Mouse (Mus musculus): ENCODE measurements around the gene Lag3.
A peak's percentile ranks its signal among the peaks of the same experiment; 100 is the strongest.

Lag3 gene

GRCm38 (mm10) chr6:124911533-124912218 lies at the start of gene Lag3:
TSS of gene Lag3 (minus strand) at chr6:124911705.
- DNase-seq (ENCODE audit: low spot score): no peak

DNA sequence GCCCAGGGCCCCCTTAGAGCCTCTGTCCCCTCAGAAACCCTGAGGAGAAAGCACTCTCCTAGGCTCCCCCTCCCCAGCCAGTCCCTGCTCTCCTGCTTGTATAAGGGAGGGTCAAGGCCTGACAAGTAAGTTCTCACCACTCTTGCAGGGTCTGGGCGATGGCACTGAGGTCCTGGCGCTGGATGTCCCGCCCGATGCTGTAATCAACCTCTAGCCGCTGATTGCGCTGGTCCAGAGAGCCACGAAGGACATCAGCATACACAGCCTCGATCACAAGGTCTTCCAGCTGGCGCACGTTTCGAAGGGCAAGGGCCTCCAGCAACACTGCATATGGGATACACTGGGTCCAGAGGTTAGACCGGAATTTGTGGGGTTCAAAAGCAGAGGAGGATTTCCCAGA lies 49.5 kb upstream of the Lag3 start:
- DNase-seq (ENCODE audit: low spot score): no peak

DNA sequence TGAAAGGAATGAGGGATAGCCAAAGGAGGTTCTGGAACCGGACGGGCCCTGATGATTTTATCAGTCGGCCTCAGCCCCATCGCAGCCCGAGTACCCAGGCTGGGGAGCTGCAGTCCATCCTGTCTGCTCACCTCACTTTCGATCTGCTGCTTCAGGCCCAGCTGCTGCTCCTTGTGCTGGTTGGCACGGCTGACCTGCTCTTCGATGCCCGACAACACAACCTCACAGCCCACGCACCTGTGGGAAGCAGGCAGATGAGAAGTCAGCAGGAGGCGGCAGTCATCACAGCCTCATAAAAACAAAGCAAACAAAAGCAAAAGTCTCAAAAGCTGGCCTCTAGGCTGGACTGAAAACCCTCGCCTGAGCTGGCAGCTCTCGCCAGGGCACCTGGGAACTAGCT lies 48.5 kb upstream of the Lag3 start:
- no peak for DNase-seq (ENCODE audit: low spot score)

DNA sequence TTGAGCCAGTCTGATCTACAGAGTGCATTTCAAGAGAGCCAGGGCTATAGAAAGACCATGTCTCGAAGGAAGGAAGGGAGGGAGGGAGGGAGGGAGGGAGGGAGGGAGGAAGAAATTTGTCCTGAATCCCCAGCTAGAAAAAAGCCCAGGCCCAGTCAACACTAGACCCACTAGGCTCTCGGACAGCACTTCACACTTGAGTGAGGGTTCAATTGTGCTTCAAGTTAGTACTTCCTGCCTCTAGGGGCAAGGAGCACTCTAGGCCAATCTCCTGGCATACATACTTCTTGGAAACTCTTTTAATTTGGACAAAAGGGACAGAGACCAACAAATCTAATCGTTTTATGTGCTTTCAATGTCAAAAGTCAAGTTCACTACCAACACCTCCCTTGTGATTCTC lies 46.6 kb upstream of the Lag3 start:
- DNase-seq (ENCODE audit: low spot score): no peak

GRCm38 (mm10) chr6:124955212-124955611 lies 43.7 kb upstream of the Lag3 start:
- DNase-seq (ENCODE audit: low spot score): no peak

GRCm38 (mm10) chr6:124953991-124954715 lies 42.6 kb upstream of the Lag3 start:
- DNase-seq (ENCODE audit: low spot score): no peak

DNA sequence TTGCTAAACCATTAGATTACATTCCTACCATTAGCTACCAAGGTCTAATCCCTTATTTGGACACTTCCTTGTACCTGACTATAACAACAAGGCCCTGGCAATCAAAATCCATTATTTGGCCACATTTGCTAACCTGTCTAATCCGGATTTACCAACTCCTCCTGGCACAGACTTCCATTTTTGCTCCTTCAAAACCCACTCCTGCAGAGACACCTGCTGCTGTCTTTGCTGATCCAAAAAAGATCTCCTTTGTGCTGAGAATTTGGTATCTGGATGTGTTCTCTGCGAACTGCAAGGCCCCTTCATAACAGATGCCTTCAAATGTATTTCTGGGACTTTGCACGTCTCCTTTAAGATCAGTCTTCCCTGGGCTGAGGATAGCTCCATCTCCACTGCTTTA lies 32.0 kb upstream of the Lag3 start:
- no peak for DNase-seq (ENCODE audit: low spot score)

DNA sequence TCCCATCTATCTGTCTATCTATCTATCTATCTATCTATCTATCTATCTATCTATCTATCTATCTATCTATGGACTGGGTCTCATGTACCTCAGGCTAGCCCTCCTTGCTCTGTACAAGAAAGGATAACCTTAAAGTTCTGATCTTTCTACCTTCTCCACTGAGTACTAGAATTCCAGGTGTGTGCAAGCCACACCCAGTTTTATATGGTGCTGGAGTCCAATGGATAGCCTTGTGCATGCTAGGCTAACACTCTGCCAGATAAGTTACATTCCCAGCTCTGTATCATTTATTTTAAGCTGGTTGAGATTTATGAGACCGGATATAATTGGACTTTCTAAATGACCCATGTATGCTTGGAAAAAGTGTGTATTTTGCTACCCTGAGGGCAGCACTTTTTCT lies 30.2 kb upstream of the Lag3 start:
- no peak for DNase-seq (ENCODE audit: low spot score)

DNA sequence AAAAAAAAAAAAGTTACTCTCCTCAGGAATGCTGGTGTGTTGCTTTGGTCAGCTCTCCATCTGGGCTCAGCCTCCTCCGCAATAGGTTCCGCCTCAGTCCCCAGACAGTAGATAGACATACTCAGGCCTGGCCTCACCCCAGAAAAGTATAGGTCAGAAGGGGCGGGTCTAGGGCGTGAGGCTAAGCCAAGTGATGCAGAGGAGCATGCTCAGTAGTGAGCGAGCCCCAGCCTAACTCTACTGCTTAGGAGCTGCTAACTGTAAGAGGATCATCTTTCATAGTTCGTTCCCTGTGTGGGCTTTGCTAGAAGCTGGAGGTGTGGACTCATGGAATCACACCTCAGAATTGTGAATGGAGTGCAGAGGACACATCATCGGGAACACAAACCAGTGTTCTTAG lies 27.0 kb upstream of the Lag3 start:
- DNase-seq (ENCODE audit: low spot score): no peak

DNA sequence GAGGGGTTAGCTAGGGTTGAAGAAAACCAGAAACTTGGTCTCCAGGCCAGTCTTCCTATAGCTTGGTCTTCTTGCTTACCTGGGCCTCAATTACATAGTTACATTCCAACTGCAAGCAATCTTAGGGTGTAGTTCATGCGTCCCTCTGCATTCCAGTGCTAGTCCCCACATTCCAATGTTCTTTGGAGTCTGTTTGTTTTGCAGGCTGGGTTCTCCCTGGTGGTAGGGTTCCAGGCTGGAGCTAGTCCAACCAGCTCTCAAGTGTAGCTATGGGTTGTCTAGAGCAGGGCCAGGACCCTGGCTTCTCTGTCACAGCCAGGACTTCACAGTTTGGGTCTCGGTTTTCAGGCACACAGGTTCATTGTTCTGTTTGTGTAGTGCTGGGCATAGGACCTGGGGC lies 26.0 kb upstream of the Lag3 start:
- DNase-seq (ENCODE audit: low spot score): no peak

DNA sequence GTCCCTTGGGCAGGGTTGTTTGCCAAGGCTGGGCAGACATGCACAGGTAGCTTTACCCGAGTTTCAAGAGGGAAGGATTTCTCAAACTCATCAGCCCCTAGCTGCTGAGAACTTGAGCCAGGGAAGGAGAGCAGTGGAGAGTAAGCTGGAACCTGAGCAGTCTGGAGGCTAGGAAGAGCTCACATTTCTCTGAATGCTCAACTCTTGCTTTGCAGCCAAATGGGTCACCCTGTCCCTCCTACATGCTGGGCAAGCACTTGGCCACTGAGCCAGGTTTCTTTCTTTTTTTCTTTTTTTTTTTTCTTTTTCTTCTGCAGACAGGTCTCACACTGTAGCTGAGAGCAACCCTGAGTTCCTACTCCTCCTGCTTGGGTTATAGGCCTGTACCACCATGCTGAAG lies 25.2 kb upstream of the Lag3 start:
- no peak for DNase-seq (ENCODE audit: low spot score)

DNA sequence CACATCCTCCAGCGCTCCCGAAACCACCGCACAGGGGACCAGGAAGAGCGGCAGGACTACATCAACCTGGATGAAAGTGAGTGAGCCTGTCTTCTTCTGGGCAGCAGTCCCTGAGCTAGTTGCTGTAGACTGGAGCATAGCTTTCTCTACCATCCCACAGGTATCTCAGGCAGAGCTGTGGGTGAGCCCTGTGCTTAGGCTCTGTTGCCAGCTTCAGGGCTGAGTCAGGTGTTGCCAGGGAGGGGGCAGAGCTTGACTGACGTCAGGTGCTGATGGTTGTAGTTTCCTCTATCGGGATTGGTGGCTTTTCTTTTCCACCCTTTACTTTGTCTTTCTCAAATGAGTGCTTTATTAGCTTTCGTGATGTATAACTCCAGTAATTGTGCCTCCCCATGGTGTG lies 23.2 kb upstream of the Lag3 start:
- DNase-seq (ENCODE audit: low spot score): no peak

DNA sequence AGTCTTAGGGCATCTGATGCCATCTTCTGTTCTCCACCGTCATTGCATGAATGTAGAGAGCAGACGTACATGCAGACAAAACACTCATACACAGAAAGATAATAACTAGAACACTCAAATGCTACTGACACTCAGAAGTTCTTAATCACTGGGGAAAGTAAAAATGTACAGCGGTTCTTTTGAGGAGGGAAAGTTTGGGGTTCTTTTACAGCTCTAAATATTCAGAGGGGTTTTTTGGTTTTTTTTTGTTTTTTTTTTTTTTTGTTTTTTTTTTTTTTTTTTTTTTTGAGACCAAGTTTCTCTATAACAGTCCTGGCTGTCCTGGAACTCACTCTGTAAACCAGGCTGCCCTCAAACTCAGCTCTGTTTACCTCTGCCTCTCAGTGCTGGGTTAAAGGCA lies 21.6 kb upstream of the Lag3 start:
- DNase-seq (ENCODE audit: low spot score): no peak

- no peak for DNase-seq (ENCODE audit: low spot score)
Observed at GRCm38 (mm10) chr6:124932314-124932695, 20.8 kb upstream of the Lag3 start.

GRCm38 (mm10) chr6:124931525-124932313 lies 20.2 kb upstream of the Lag3 start:
- DNase-seq (ENCODE audit: low spot score): peak; percentile 31

DNA sequence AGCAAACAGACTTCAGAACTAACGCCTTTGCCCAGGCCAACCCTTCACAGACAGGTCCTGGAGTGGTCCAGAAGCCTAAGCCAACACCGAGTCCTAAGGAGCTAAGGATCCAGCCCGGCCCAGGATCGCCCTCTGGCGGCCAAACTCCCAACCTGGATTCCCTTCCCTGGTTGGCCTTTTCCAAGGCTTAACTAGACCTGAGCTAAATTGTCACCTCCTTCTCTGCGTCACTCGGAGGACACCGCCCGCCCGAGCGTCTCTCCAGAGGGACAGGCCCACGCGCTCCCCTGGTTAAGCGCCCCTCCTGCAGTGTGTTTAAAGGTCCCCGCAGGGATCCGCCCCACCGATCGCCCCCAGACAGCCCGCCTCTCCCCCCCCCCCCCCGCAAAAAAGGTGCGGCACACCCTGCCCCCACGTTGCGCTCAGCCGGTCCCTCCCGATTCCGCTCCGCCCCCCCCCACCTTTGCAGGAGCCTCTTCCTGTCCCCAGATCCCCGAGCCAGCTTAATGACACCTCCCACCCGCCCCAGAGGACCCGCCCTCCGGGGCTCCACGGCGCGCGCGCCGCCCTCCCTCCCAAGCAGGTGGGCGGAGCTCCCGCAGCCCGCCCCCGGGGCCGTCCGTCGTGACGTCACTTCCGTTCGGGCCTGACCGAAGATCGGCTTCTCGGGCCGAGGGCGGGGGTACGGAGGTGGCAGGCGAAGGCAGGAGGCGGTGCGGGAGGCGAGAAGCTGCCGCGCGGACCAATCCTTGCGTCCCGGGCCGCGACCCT lies 19.4 kb upstream of the Lag3 start, which contains the start of gene Mlf2:
Mlf2 (plus strand) TSS at position 633 of the 771 bp plus-strand sequence.
- DNase-seq (ENCODE audit: low spot score): peak; percentile 97

DNA sequence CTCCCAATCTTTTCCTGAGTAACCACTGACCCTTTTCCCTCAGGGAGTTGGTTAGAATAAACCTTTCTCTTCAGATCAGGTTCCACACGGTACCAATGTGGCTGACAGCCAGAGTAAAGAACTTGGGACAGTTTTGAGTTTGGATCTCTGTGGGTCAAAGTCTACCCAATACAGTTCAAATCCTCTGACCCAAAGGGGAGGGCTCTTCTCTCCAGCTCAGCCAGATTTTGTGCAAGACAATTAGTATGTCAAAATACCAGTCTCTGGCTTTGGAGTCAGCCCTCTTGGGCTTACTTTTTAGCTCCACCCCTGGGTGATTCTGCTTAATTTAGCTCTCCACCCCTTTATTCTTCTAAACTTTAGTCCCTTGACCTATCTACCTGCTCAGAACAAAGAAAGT lies 18.7 kb upstream of the Lag3 start:
- DNase-seq (ENCODE audit: low spot score): no peak

- no peak for DNase-seq (ENCODE audit: low spot score)
Observed at GRCm38 (mm10) chr6:124925941-124926340, 14.4 kb upstream of the Lag3 start.

DNA sequence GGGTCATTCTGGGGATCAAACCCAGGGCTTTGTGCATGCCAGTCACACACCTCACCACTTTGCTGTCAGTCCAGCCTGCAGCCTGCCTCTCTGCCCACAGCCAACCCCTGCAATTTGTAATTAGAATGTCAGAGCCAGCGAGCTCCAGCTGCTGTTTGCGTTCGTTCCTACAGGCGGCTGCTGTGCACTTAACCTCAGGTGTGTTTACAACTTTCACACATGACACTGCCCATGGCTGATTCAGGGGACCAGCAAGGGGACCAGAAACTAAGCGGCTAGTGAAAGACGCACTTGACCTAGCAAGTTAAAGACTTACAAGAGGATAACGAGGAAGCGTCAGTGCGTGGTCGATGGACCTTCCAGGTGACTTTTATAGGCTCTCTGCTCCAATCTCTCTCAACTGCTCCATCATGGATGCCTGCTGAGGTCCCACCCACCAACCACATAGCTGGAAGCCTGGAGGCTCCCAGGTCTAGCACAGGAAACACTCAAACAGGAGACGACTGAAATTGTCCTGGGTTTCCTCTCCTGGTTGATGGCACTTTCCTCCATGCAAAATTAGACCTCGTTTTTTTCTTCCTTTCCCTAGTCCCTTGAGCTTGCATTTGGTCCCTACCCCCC lies 13.8 kb upstream of the Lag3 start:
- DNase-seq (ENCODE audit: low spot score): no peak

GRCm38 (mm10) chr6:124921539-124921938 lies 10.0 kb upstream of the Lag3 start:
- DNase-seq (ENCODE audit: low spot score): no peak

GRCm38 (mm10) chr6:124920318-124921085 lies 9.0 kb upstream of the Lag3 start:
- no peak for DNase-seq (ENCODE audit: low spot score)

Data from T-cell, adult 2 months (primary cell).